Mouse (Mus musculus) retina, embryonic 14.5 days (tissue): ENCODE data around the gene Gpr1.
A peak's percentile ranks its signal among the peaks of the same experiment; 100 is the strongest.
"Not testable (repeated sequence)": the region's sequence is repeated elsewhere in the genome, so short reads cannot be mapped to it uniquely, and the experiment has no call there.

Experiments
- DNase-seq: peaks from one replicate; pipeline ENCODE4 v3.0.0-alpha.2; 2015; ENCODE audit warnings: low spot score

Gene Gpr1

GRCm38 (mm10) chr1:63219277-63219676, 4.9 kb upstream of the Gpr1 start:
- DNase-seq, result no peak

GRCm38 (mm10) chr1:63214631-63215030, 288 bp upstream of the Gpr1 start:
- DNase-seq, result peak; percentile 9

GRCm38 (mm10) chr1:63213478-63214270, 669 bp downstream of the Gpr1 start:
- peak; percentile 30 for DNase-seq

GRCm38 (mm10) chr1:63209861-63210529, 4.3 kb downstream of the Gpr1 start:
- DNase-seq, result no peak

GRCm38 (mm10) chr1:63207607-63208006, 6.7 kb downstream of the Gpr1 start:
- DNase-seq, result no peak

GRCm38 (mm10) chr1:63204660-63205394, 9.5 kb downstream of the Gpr1 start:
- no peak for DNase-seq

GRCm38 (mm10) chr1:63203950-63204659, 10.2 kb downstream of the Gpr1 start:
- DNase-seq, result peak; percentile 87

- DNase-seq, result peak; percentile 11
These were observed 10.9 kb downstream of the Gpr1 start for GRCm38 (mm10) chr1:63203471-63203870.

GRCm38 (mm10) chr1:63201672-63202071, 12.7 kb downstream of the Gpr1 start:
- DNase-seq, result no peak

GRCm38 (mm10) chr1:63200322-63200721, 14.0 kb downstream of the Gpr1 start:
- DNase-seq, result no peak

- no peak for DNase-seq
These were observed 15.0 kb downstream of the Gpr1 start for GRCm38 (mm10) chr1:63199387-63199786.

- no peak for DNase-seq
These were observed 18.4 kb downstream of the Gpr1 start for GRCm38 (mm10) chr1:63195848-63196512.

- DNase-seq, result no peak
These were observed 21.9 kb downstream of the Gpr1 start for GRCm38 (mm10) chr1:63192306-63193065.

GRCm38 (mm10) chr1:63190851-63191250, 23.5 kb downstream of the Gpr1 start:
- DNase-seq, result no peak

GRCm38 (mm10) chr1:63188536-63188935, 25.8 kb downstream of the Gpr1 start:
- DNase-seq, result no peak

GRCm38 (mm10) chr1:63185430-63185829, 28.9 kb downstream of the Gpr1 start:
- not testable (repeated sequence) for DNase-seq

GRCm38 (mm10) chr1:63182636-63183270, 31.6 kb downstream of the Gpr1 start:
- peak; percentile 79 for DNase-seq

GRCm38 (mm10) chr1:63182212-63182611, 32.1 kb downstream of the Gpr1 start:
- no peak for DNase-seq

GRCm38 (mm10) chr1:63181480-63181879, 32.9 kb downstream of the Gpr1 start:
- no peak for DNase-seq

GRCm38 (mm10) chr1:63181019-63181418, 33.3 kb downstream of the Gpr1 start:
- DNase-seq, result peak; percentile 100
